Mouse (Mus musculus) ovary, postnatal 10 days (tissue): Measurements from ENCODE around the gene Rnf43.

Experiments
- DNase-seq: peaks from one replicate; pipeline ENCODE4 v3.0.0; 2022; ENCODE audit warnings: low spot score

Gene Rnf43

DNA sequence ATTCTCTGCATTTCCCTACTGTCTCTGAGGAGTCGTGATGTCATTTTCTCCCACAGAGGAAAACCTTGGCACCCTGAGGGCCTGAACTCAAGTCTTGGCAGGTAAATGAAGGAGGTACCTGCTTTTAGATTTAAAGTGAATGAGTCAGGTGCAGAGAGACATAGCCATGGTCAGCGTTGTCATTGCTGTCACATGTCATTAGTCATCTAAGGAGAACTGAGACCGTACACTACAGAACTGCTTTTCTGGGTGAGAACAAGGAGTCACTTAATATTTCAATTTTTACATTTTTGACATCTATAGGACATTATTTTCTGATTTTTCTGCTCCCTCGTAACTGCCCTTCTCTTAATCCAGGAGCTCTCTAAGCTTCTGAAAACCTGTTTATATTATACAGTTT, 16.0 kb downstream of the Rnf43 start:
- DNase-seq, result no peak

DNA sequence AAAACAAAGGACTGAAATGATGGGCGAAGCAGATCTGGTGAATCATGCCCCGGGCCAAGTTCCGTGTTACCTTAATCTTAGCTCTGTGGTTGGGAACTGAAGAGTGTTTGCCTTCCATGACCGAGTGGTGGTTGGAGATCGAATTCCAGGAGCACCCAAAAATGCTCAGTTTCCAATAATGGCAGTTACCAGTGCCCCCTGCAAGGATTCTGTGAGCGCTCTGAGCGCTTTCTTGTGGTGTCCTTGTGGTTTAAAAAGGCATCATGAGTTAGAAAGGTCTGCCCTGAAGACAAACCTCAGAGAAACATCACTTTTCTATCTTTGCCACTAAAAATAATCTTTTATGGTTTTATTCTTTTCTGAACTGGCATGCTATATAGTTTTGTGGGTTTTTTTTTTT, 16.5 kb downstream of the Rnf43 start:
- DNase-seq, result no peak

DNA sequence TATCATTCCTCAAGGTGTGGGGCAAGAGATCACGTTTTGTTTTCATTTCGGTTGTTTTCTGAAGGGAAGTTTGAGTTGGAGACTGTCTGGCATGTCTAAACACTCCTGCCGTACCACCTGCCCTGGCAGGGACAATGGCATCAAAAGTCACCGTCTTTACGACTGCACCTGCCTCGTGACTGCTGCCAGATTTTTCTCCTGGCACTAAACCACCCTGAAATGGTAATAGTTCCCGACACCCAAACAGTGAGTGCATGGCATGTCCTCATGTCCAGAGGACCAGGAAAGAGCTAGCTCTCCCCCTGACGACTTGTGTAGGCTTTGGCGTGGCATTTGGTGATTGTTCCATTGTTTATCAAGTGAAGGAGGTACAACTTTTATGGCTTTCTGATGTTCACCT, 18.3 kb downstream of the Rnf43 start:
- no peak for DNase-seq

DNA sequence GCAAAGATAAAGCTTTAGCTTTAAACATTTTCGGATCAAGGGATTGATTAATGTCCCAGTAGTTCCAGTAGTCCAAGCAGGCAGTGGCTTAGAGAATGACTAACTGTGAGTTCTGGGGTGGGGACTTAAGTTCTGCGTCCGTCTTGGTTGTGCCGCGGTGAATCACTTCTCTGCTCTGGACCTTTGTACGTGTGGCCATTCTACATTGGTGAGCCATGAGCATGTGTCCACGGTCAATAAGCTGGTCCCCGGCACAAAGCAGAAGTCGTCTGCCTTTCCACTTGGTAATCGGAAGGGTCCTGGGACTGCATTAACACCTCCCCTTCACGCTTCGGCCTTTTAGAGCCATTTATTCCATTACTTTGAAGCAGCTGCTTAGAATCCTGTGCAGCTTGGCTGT, 19.6 kb downstream of the Rnf43 start:
- no peak for DNase-seq

DNA sequence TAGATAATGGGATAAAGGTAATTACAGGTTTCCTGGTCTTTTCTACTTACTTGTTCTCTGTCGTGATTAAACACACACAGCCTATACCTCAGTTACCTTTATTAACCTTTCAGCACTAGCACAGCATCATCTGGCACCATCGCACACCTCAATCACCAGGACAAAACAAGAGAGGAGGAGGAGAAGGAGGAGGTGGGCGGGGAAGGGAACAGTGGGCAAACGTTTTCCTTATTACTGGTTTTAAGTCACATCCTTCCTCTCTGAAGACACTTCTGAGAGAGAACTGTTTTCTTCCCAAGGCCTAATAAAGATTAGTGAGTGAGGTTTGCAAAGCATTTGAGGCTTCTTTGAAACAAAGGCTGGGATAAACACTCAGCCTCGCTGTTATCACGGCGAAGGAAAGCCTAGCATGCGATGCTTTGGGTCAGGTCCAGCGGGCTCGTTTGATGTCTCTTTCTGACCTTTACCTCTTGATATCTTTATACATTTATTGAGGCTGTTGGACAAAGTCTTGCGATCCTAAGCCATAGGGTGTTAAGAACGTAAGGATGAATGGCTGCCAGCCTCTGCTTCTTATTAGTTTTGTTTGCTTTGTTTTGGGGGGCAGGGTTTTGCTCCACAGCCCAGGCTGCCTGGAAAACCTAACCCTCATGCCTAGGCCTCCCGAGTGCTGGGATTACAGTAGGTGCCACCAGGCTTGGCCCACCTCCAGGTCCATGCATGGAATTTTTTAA, 20.5 kb downstream of the Rnf43 start:
- no peak for DNase-seq

DNA sequence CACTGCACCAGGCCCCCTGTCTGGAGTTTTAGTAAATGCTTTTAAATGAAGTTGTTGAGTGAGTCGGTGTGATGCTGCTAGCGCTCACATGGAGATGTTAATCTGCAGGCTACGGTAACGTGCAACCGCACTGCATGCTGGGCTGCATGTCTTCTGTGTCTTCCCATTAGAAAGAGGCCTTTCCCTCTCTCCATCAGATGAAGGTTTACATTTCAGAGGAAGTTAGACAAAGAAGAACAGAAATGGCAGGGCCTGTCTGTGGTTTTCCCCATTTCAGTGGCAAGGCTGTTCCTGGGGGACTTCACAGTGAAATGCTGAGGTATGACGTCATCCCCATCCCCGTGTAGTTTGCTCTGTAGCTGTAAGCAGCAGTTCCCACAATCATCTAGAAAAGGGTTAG, 23.9 kb downstream of the Rnf43 start:
- DNase-seq, result no peak

DNA sequence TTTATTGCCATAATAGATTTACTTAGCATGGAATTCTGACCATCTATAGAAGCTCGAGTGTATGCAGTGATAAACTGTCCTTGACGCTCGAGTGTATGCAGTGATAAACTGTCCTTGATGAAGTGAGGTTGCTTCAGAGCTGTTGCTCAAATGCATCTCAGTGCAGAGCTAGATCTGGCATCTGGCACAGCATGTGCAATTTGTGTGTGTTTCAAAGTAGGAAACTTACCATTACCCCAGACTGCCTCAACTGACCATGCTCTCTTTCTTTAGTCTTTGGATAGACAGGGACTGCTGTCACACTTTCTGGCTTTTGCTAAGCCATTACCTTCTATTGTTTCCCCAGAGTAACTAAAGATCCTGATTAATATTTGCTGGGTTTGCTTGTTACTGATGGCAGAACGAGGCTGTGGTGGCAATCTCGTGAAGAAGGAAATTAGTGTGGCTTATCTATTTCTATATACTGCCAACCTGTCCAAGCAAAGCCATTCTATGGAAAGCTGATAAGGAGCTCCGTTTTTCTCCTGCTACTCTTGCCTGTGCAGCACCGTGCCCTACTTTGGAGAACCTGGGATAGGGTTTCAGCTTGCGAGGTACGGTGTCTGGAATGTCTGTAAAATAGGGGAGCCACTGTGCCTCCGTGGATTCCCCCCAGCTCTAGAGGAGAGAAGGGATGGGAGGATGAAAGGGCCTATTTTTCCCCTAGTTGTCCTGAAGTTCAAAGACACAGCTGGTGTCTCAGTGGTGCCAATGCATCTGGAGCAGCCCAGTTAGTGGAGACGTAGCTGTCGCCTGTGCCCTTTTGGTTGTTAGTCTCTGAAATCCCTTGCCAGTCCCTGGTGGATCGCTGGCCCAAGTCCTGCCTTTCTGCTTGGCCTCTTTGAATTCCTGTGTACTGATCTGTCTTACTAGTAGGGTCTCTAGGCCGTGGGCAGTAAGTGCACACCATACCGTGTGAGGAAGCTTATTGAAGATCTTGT, 25.0 kb downstream of the Rnf43 start:
- no peak for DNase-seq

DNA sequence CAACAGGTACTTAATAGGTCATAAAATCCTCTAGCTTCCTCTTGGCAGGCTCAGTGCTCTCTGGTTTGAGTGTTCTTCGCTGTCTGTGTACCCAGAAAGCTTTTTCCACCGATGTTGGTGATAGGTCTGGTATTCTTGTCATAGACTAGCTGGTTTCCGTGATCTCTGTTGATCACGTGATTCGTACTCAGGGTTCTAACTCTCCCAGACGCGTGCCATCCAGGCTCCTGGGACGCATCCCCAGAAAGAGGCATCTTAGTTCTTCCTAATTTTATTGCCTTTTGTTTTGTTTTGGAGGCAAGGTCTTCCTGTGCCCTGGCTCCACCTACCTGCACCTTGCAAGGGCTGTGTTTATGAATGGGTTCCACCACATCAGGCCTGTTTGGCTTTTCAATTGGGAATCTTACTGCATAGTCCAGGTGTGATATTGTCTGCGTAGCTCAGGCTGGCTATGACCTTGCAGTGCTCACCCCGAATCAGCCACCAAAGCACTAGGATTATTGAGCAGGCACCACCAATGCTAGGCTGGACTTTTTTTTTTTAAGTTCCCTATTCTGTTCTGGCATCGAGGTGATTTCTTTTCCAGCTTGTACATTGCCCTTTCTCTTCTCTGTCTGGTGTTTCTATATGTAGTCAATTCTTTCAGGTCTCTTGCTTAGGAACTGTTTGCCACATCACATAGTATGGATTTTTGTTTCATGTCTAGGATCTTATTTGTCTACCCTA, 26.1 kb downstream of the Rnf43 start:
- DNase-seq, result no peak

DNA sequence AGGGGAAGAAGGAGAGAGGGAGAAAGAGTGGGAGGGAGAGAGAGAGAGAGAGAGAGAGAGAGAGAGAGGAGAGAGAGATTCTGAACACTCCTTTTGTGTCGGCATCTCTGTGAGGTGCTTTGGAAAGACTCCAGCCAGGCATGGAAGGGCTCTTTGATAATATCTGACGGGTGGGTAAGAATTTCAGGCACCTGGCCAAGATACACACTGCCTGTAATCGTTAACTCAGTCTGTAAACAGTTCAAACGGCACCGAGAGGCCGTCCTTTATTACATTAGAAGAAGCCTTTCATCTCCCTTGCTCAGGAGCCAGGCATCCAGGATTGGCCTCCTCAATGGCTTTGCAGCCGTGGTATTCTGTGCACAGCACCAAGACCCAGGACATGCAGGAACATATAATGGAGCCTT, 26.9 kb downstream of the Rnf43 start:
- DNase-seq, result no peak

DNA sequence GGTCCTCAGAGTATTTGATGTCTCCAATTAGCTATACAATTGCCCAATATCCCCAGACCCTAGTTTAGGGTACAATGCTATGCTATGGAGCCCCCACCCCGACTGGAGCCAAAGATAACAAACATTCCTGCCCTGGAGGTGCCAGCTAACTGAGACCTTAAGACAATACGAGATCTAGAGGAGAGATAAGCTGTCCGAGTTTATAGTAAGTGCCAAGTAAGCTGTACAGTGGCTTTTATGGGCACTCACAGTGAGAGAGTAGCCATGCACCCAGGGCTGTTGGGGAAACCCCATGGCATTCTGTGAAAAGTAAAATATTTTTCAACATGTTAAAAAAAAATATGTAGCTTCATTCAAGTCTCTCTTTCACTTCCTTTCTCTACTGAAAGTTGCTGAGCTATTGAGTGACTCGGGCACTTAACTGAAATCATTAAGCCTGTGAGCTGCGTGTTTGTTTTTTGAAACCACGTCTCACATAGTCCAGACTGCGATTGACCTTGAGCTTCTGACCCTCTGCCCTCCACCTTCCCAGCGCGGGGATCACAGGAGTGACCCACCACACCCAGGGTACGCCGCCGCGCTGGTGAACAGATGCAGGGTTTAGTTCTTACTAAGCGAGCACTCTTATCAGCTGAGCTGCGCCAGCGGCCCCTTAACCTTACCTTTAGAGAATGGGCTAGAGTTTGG, 27.7 kb downstream of the Rnf43 start:
- DNase-seq, result no peak

DNA sequence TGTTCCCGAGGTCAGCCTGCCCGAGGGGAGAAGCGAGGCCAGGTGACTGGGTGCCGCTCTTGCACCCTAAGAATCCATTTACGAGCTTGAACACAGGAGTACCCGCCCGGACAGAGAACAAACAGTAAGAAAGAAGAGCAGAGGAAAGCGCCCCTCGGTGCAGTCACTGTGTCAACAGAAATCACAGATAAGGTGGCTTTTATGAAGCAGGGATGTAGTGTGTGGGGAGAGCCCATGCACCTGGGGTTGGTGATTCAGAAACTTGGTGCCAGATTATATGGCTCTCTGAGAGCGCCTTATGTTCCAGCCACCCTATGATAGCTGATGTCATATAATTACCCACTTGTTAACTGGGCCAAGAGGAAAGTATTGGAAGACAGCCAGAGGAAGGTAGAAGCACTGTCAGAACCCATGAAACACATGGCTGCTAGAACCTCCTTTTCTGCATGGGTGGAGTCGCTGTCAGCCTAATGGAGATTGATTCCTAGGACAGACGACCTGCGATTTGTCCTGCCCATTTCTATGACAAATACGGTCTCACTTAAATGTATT, 34.7 kb downstream of the Rnf43 start:
- no peak for DNase-seq

DNA sequence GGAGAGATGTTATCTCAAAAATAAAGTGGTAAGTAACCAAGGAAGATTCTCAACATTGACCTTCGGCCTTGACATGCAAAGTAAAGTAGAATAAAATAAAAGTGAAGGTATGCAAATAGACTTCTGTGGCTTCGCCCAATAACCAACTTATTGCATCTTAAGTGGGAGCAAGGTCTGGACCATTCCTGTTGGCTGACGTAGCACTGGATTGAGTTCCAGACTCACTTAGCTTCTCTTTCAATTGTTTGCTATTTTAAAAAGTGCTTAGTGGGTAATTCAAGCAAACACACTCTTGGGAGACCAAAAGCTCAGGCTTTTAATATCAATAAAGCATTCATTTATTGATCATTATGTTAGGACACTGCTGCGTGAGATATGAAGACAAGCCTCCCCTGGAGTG, 35.6 kb downstream of the Rnf43 start:
- DNase-seq, result no peak

DNA sequence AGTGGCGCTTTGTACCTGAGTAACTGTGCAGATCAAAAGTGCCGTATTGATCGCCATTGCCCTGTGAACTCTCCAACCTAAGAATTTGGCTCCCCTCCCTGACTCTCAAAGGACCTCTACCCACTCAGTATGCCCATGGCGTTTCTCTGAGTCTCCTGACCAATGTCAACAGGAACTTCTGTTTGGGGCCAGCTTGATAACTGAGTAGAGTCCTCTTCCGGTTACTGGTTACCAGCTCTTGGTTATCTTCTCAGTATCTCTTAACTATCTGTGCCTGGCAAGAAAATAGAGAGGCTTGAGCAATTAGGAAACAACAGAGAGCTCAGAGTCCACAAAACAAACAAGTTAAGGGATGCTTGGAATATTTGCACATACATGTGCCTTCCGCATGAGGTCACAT, 38.6 kb downstream of the Rnf43 start:
- DNase-seq, result no peak

DNA sequence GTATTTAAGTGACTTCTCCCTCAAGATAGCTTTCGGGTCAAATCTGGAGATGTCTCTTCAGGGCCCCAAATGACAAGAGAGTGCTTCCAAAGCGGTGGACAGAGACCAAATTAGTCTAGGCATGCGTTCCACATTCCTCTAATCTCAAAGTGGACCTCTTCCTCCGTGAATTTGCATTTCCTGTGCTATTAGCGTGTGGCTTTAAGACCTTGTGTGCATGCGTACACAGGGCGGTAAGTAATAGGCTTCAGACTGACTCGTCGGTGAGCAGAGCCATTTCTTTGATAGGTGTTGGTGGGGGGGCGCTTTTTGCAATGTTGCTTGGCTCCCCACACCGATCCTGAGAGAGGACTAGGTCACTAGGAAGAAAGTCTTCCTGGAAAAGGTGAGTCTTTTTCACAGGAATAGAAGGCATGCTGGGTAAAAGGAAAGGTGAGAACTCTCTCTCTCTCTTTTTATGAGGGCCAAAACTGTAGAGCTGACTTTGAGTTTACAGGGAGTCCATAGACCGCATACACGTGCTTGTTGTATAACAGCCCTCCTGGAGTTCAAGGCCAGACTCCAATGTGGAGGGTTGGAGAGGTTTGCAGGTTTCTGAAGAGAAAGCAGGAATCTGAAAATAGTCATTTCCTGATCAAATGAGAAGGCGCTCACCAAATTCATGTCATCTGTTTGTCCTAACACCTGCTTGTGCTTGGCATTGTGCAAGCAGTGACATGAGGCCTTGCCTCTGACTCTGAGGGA, 39.5 kb downstream of the Rnf43 start:
- no peak for DNase-seq

DNA sequence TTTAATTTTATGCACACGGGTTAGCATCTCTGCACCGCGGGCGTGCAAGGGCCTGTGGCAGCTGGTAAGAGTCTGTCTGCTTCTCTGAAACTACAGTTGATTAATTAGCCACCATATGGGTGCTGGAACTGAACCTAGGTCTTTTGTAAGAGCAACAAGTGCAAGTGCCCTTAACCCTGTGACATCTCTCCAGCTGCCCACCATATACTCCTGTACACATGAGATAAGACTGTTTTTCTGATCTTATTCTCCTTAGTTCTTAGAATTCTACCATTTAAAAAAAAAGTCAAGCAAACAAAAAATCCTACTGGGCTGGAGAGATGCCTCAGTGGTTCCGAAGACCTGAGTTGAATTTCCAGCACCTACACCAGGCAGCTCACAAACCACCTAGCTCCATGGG, 41.1 kb downstream of the Rnf43 start:
- DNase-seq, result no peak

DNA sequence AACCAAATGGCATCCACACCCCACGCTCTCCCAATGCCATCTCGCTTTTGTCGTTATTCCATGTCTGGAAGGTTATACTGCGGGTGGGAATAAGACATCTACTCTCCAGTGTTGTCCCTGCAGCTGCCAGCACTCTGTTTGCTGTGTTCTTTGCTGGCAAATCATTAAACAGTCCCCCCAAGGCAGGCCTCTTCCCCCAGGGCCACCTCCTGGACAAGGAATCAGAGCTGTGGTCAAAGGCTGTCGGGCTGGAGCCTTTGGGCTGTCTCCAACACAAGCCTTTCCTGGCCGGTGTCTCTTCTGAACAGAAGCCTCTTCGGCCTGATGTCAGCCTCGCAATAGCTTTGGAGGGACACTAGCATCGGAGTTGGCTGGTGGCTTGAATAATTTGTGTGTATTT, 41.8 kb downstream of the Rnf43 start:
- no peak for DNase-seq

DNA sequence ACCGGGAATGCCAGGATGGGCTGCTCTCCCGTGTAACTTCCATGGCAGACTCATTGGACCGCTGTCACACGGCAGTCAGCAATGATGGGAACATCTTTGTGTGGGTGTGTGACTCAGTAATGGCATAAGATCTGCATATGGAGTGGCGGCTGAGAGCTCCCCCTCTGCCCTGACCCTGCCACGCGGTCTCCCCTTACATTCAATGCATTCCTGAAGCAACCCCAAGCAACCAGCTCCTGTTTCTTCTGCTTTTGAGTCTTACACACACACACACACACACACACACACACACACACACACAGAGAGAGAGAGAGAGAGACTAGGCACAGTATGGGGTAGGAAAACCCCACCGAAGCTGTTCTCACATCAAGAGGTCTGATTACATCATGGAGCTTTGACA, 45.0 kb downstream of the Rnf43 start:
- DNase-seq, result no peak

DNA sequence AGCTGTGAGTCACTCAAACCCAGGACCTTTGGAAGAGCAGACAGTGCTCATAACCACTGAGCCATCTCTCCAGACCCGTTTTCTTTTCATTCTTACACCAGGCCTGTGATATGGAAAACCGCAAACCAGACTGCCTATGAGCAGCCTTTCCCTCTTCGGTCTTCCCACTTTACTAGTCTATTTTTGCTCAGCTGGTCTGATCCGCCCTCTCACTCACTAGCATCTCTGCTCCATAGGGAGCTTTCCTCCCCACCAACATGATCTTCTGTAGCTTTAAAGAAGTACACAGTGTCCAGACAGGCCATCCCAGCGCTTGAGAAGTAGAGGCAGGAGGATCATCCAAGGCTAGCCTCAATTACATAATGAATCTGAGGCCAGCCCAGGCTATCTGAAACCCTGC, 46.5 kb downstream of the Rnf43 start:
- no peak for DNase-seq

DNA sequence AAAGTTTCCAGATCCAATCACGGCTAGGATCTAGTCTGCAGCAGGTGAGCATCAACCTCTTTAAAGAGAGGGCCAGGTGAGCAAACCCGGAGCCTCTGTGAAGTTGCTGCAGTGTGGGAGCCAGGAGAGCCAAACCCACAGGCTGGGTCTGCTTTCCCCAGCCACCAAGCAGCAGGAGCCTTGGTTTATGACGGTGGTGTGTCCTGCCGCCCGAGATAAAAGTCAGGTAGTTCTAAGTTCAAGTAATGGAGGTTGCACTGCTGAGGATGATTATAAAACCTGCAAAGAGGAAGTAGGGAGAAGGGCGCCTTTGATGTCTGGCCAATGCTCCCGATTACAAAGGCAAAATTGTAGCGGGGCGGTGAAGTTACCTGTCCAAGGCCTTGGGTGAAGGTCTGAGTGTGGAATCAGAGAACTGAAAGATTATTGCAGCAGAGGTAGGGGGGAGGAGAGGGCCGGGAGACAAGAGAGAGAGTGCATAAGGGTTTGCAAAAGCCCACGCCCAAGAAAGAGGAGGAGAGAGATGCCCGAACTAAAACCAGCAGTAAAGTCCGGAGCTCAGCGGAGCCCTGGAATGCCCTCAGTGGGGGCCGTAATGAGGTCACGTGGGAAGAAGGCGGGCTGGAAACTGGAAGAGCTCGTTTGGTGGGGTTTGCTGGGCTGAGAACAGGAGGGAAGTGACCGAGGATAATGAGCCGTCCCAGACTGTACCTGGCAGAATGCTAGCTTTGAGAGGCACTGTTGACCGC, 47.2 kb downstream of the Rnf43 start:
- peak; percentile 17 for DNase-seq

DNA sequence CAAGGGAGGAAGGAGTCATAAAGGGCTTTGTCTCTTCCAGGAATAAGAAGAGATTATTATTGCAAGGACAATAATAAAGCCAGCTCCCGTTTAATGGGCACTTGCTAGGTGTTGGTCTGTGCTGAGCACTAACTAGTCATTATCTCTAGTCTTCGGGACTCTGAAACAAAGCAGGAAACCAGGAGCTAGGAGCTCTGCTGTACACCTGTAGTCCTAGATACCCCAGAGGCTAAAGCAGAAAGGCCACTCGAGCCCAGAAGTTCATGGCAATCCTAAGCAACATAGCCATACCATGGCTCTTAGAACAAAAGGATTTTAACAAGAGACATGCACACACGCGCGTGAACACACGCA, 47.7 kb downstream of the Rnf43 start:
- DNase-seq, result no peak
